Mouse (Mus musculus) heart, postnatal 0 days (tissue): Measurements from ENCODE around the gene Arhgef15. TPM values are rescaled to one million over a fixed set of nuclear protein-coding genes. Genes with fewer than 3 reads are reported as not detected.
"Not testable (repeated sequence)": the region's sequence is repeated elsewhere in the genome, so short reads cannot be mapped to it uniquely, and the experiment has no call there.

Experiments
- ATAC-seq: fragments of 200-750 bp; cut with Nextera tagmentation; 2 replicates; pipeline ENCODE4 v1.8.0; 2017; ENCODE audit warnings: low read depth, moderate number of reproducible peaks, moderate library complexity; ENCODE audit not compliant: insufficient read depth
- DNase-seq: peaks from one replicate; pipeline ENCODE4 v3.0.0-alpha.2; 2016; ENCODE audit warnings: low spot score
- H3K27ac ChIP-seq: fragments of 300-500 bp; sonication (generic); 2 replicates; pipeline ENCODE4 v1.5.1; 2014; ENCODE audit warnings: low read depth, mild to moderate bottlenecking
- H3K27me3 ChIP-seq: fragments of 300-500 bp; sonication (generic); 2 replicates; pipeline ENCODE4 v1.6.1; 2014; ENCODE audit warnings: low read length, mixed read lengths; ENCODE audit not compliant: control insufficient read depth, insufficient read depth
- H3K36me3 ChIP-seq: fragments of 300-500 bp; sonication (generic); replicated peaks from 2 replicates; pipeline ENCODE4 v1.6.1; 2014; ENCODE audit warnings: low read length, mixed read lengths; ENCODE audit not compliant: control insufficient read depth, insufficient read depth
- H3K4me1 ChIP-seq: fragments of 300-500 bp; sonication (generic); 2 replicates; pipeline ENCODE4 v1.6.1; 2014; ENCODE audit warnings: antibody characterized with exemption; ENCODE audit not compliant: control insufficient read depth, insufficient read depth
- H3K4me2 ChIP-seq: fragments of 300-500 bp; sonication (generic); 2 replicates; pipeline ENCODE4 v1.6.1; 2014; ENCODE audit warnings: low read depth, mild to moderate bottlenecking, low read length, moderate library complexity
- H3K4me3 ChIP-seq: fragments of 300-500 bp; sonication (generic); 2 replicates; pipeline ENCODE4 v1.5.1; 2014; ENCODE audit warnings: low read depth, low read length
- H3K9ac ChIP-seq: fragments of 300-500 bp; sonication (generic); replicated peaks from 2 replicates; pipeline ENCODE4 v1.6.1; 2014; ENCODE audit warnings: low read depth, low read length, mixed read lengths
- H3K9me3 ChIP-seq: fragments of 300-500 bp; sonication (generic); replicated peaks from 2 replicates; pipeline ENCODE4 v1.6.1; 2016; ENCODE audit warnings: low read length; ENCODE audit not compliant: control insufficient read depth
- CTCF ChIP-seq: IDR thresholded peaks from 2 replicates; pipeline ENCODE4 v1.5.1; 2016; ENCODE audit warnings: antibody characterized with exemption, control low read depth, low read depth
- EP300 ChIP-seq: IDR thresholded peaks from 2 replicates; pipeline ENCODE4 v1.6.1; 2016; ENCODE audit warnings: antibody characterized with exemption, low read depth
- WGBS: fragments of 180-500 bp; shearing (Covaris S2); extraction: QIAGEN DNeasy Blood & Tissue Kit; methylation state at CpG from one replicate; pipeline ENCODE4 v1.1.7; 2014; 5-methylcytosine and 5-hydroxymethylcytosine counted together
- polyA plus RNA-seq: library from polyadenylated mRNA; unstranded; fragments of >200 nt; fragmentation: Nextera tagmentation; extraction: Ambion mirVana; gene quantifications from 2 replicates; pipeline ENCODE4 v1.2.1, GENCODE M21; 2015
- total RNA-seq: library from RNA; depleted of rRNA; stranded (reverse); fragments of >200 nt; gene quantifications from 2 replicates; pipeline ENCODE4 v1.2.3, GENCODE M21; 2014; ENCODE audit warnings: low replicate concordance

The Arhgef15 gene
- total and polyA plus RNA-seq, 2 experiments from 2014 or later, result 11.6 to 19.8 TPM

DNA sequence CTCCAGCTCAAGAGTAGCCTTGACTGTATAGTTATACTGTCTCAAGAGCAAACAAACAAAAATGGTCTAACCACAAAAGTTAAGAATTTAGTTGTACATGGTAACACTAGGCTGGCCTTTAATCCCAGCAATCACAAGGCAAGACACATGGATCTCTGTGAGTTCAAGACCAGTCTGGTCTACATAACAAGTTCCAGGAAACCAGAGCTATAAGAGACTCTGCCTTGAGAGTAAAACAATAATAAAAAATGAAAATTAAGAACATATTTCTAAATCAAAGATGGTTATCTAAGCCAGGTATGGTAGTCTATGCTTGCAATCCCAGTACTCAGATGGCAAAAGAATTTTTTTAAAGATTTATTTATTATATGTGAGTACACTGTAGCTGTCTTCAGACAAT is 7.8 kb upstream of the Arhgef15 start:
- H3K4me3 ChIP-seq, result no peak overlapping the region
- H3K4me2 ChIP-seq, result no peak overlapping the region
- no peaks in the 10 kb centered on the region for H3K9me3 ChIP-seq
- no peak overlapping the region for H3K9ac ChIP-seq
- ATAC-seq (no peak), DNase-seq (no peak)
- no peak for TF ChIP-seq EP300
- TF ChIP-seq CTCF, result no peak
- H3K36me3 ChIP-seq, result no peaks in the 10 kb centered on the region
- H3K4me1 ChIP-seq, result peaks cover under 1% of the 10 kb centered on the region; the same call in 1 of the 2 replicates
- H3K27ac ChIP-seq, result no peak overlapping the region
- no peaks in the 10 kb centered on the region for H3K27me3 ChIP-seq

DNA sequence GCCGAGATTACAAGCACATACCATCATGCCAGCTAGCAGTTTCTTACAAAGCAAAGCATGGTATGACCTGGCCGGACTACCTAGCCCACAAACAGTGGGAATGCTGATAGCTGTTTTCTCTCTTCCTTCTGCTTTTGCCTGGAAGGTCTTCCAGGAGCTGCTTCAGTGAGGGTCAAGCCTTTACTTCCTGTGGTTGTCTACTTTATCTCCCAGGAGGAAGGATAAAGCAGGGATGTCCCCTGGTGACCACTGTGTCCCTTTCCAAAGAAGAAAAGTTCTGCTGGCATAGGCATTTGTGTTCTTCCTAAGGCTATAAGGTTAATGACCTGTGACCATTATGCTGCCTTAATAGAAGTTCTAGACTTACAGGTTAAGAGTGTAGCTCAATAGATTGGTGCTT is 6.1 kb upstream of the Arhgef15 start:
- H3K9ac ChIP-seq, result no peak overlapping the region
- no peak overlapping the region for H3K4me3 ChIP-seq
- DNase-seq (no peak), ATAC-seq (no peak)
- H3K27me3 ChIP-seq, result no peaks in the 10 kb centered on the region
- 60% methylated on average over 2 of the region's 2 CpGs for WGBS
- no peaks in the 10 kb centered on the region for H3K36me3 ChIP-seq
- no peak overlapping the region for H3K4me2 ChIP-seq
- H3K27ac ChIP-seq, result no peak overlapping the region
- TF ChIP-seq EP300 (no peak), CTCF (no peak)
- H3K4me1 ChIP-seq, result no peaks in the 10 kb centered on the region; the same call in 1 of the 2 replicates
- no peaks in the 10 kb centered on the region for H3K9me3 ChIP-seq

DNA sequence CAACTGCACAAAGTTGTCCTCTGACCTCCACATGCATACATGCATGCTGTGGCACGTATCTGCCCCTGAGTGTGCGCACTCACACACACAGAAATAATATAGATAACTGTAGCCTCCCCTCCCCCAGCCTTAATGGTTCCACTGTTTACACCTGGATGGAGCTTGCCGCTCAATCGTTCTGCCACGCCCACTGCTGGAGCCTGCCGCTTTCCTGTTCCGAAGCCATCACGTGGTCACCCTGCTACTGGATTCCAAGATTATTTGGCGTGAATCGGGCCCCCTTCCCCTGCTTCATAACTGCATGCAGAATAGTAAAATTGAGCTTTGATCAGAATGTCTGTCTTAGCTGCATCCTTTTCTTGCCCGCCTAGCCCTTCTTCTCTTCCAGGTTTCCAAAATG is 4.9 kb upstream of the Arhgef15 start:
- H3K27me3 ChIP-seq, H3K4me2 ChIP-seq, H3K4me1 ChIP-seq, ATAC-seq, H3K9ac ChIP-seq, H3K36me3 ChIP-seq, H3K4me3 ChIP-seq, H3K27ac ChIP-seq, DNase-seq, H3K9me3 ChIP-seq: not testable (repeated sequence)
- 25% methylated on average over 11 of the region's 11 CpGs for WGBS

DNA sequence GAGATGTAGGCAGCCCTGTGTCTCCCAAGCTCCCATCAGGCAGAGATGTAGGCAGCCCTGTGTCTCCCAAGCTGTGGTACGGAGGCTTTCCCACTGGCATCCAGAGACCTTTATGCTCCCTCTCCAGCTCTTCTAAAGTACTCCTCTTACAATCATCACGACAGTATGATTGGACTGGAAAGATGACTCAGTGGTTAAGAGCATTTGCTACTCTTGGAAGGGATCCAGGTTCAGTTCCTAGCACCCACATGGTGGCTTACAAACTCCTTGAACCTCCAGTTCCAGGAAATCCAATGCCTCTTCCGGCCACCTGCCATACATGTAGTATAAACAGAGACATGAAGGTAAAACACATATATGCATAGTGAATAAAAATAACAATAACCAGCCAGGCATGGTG is 4.3 kb upstream of the Arhgef15 start:
- Histone ChIP-seq H3K4me2 (no peak overlapping the region), H3K27me3 (no peaks in the 10 kb centered on the region), H3K9ac (no peak overlapping the region), H3K4me3 (no peak overlapping the region), H3K36me3 (no peaks in the 10 kb centered on the region), H3K27ac (no peak overlapping the region), H3K9me3 (no peaks in the 10 kb centered on the region), H3K4me1 (no peaks in the 10 kb centered on the region)
- 54% methylated on average over 3 of the region's 3 CpGs for WGBS
- DNase-seq, result no peak
- no peak for ATAC-seq
- TF ChIP-seq EP300, result no peak
- TF ChIP-seq CTCF, result no peak

DNA sequence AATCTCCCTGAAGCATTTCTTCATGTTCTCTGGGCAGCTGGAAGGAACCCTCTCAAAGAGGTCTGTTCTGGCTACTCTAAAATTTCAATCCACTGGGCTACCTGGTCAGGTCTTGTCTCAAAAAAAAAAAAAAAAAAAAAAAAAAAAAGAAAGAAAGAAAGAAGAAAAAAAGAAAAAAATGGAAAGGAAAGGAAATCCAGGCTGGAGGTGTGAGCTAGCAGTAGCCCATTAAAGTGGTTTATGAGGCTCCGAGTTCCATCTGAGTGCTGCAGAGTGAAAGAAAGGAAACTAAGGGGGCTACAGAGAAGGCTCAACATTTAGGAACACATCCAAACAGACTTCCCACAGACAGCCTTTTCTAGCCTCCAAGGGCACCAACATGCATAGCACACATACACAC is 691 bp upstream of the Arhgef15 start:
- Histone ChIP-seq H3K27me3 (0 out of 2 replicates have a peak, but pooled peaks cover 7% of the 10 kb centered on the region), H3K9me3 (no peaks in the 10 kb centered on the region), H3K36me3 (no peaks in the 10 kb centered on the region), H3K9ac (no peak overlapping the region), H3K4me3 (no peak overlapping the region), H3K27ac (peak overlapping the region; percentile 84; the same call in 1 of the 2 replicates), H3K4me1 (0 out of 2 replicates have a peak, but pooled peaks cover 5% of the 10 kb centered on the region), H3K4me2 (no peak overlapping the region)
- WGBS, result 92% methylated on average over 1 of the region's 1 CpGs
- TF ChIP-seq EP300 (no peak), CTCF (no peak)
- DNase-seq (no peak), ATAC-seq (no peak)

DNA sequence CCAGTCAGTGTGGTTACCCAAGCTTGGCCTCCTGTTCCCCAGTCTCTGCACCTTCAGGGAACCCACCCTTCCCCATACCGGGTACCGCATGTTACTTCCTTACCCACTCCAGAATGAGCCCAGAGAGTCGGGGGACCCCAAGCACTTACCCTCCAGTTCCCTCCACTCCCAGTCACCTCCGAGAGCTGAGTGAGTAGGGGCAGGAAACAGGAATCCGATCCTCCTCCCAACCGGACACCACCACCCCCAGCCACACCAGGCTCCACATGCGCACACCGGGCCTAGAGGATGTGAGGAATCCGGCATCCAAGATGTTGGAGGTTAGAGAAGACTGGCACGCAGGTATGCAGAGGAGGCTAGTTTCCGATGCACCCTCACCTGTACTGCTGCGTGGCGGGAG is 583 bp downstream of the Arhgef15 start:
- Histone ChIP-seq H3K4me1 (0 out of 2 replicates have a peak, but pooled peaks cover 5% of the 10 kb centered on the region), H3K27ac (peak overlapping the region; percentile 84), H3K27me3 (0 out of 2 replicates have a peak, but pooled peaks cover 8% of the 10 kb centered on the region), H3K36me3 (no peaks in the 10 kb centered on the region), H3K9me3 (no peaks in the 10 kb centered on the region), H3K4me2 (peak overlapping the region; percentile 69), H3K9ac (peak overlapping the region; percentile 46), H3K4me3 (peak overlapping the region; percentile 48)
- DNase-seq (no peak), ATAC-seq (peak; percentile 59)
- no peak for TF ChIP-seq CTCF
- no peak for TF ChIP-seq EP300
- WGBS, result 32% methylated on average over 13 of the region's 13 CpGs
